Mouse (Mus musculus) thymus, adult 2 months (tissue): ENCODE data around the gene Hmg20b.

Experiments
- CTCF ChIP-seq: fragments of 200-500 bp; IDR thresholded peaks from 2 replicates; pipeline ENCODE4 v1.5.1; 2012; ENCODE audit warnings: mild to moderate bottlenecking, control low read depth, low read length, moderate library complexity, borderline replicate concordance; ENCODE audit not compliant: control insufficient read depth, poor library complexity, insufficient read depth; ENCODE audit errors: extremely low read depth
- POLR2A ChIP-seq: fragments of 200-500 bp; IDR thresholded peaks from 2 replicates; pipeline ENCODE4 v1.6.1; 2012; ENCODE audit warnings: mild to moderate bottlenecking, low read length, control low read depth, moderate library complexity; ENCODE audit not compliant: control insufficient read depth, poor library complexity, insufficient read depth; ENCODE audit errors: extremely low read depth

GRCm38 (mm10) chr10:81354738-81355477, 4.6 kb upstream of the Hmg20b start:
- TF ChIP-seq CTCF (no peak), POLR2A (no peak)
